Mouse (Mus musculus): ENCODE data around the gene Ppfibp2. TPM values are rescaled to one million over a fixed set of nuclear protein-coding genes. Genes with fewer than 3 reads are reported as not detected.

Gene Ppfibp2
- polyA plus RNA-seq, 1 experiment from 2014 or later = 17.5 TPM

DNA sequence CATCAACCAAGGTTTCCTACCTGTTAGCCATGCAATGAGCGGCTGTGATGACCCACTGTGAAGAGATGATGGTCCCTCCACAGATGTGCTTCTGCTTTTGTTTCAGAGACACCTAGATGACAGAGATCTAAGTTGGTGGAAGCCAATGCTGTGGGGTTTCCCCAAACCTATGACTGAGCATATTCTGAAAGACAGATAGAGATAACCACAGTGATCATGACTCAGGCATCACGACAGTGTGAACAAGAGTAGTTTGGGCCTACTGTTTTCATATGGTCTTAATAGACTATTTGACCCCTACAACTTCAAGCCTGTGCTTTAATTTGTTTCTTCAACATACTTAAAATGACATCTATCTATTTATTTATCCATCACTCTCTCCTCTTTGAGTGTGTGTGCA, 201.5 kb downstream of the Ppfibp2 start:
- WGBS = 67% methylated on average over 2 of the region's 2 CpGs
- Histone ChIP-seq H3K27ac (ENCODE audit: low read length) (no peak overlapping the region), H3K27me3 (replicated peaks; ENCODE audit: insufficient read depth, low read length) (no peaks in the 10 kb centered on the region), H3K9me3 (ENCODE audit: low read length) (no peaks in the 10 kb centered on the region), H3K9ac (replicated peaks; ENCODE audit: low read depth) (no peak overlapping the region), H3K4me3 (ENCODE audit: low read depth, low read length) (no peak overlapping the region), H3K36me3 (ENCODE audit: insufficient read depth, low read length) (no peaks in the 10 kb centered on the region), H3K4me2 (replicated peaks; ENCODE audit: low read depth, low read length) (no peak overlapping the region), H3K4me1 (ENCODE audit: insufficient read depth, low read depth, low read length) (no peaks in the 10 kb centered on the region)
- ATAC-seq = no peak
- TF ChIP-seq CTCF (IDR thresholded peaks at IDR 0.05) = no peak
- no peak for TF ChIP-seq EP300 (IDR thresholded peaks at IDR 0.05)
- DNase-seq (ENCODE audit: low spot score) = no peak

Other genes starting within 250 kb of the Ppfibp2 start
- 0.18 and 0.24 TPM in 2 replicates for gene Syt9, start 224.5 kb upstream of the Ppfibp2 start, polyA plus RNA-seq (2015; fragmentation: Nextera tagmentation; extraction: Ambion mirVana)
- gene Olfml1, start 27.8 kb upstream of the Ppfibp2 start, polyA plus RNA-seq (2015; fragmentation: Nextera tagmentation; extraction: Ambion mirVana) = 12.2 and 13.3 TPM in 2 replicates
- not detected in 2 replicates for gene 5330417H12Rik, start 30.0 kb downstream of the Ppfibp2 start, polyA plus RNA-seq (2015; fragmentation: Nextera tagmentation; extraction: Ambion mirVana)
- 0.07 and 0.12 TPM in 2 replicates for gene Cyb5r2, start 162.8 kb downstream of the Ppfibp2 start, polyA plus RNA-seq (2015; fragmentation: Nextera tagmentation; extraction: Ambion mirVana)
- gene Ovch2, start 206.0 kb downstream of the Ppfibp2 start, polyA plus RNA-seq (2015; fragmentation: Nextera tagmentation; extraction: Ambion mirVana) = not detected in 2 replicates
- not detected in 2 replicates for gene Olfr467, start 217.1 kb downstream of the Ppfibp2 start, polyA plus RNA-seq (2015; fragmentation: Nextera tagmentation; extraction: Ambion mirVana)
- not detected in 2 replicates for gene Olfr469, start 230.3 kb downstream of the Ppfibp2 start, polyA plus RNA-seq (2015; fragmentation: Nextera tagmentation; extraction: Ambion mirVana)

Data from lung, postnatal 0 days (tissue).